Mouse (Mus musculus): Measurements from ENCODE around the gene Btk.

Gene Btk

GRCm38 (mm10) chrX:134580528-134581305, 2.7 kb downstream of the Btk start:
- DNase-seq = no peak

DNA sequence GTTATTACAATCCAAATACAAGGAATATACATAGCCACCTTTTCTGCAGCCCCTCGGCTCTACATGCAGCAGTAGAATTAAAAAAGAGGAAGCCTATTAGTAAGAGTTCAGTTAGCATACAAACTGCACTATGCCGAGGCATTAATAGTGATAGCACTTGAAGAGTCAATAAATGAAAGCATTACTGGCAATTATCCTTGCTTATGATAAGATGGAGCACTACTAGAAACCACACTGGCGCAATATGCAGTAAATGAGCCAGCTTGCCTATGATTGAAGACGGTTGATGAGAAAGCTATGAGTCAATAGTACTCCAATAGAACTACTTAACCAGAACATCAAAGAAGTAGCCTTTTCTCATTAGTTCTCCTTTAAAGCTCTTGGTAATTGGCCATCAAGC, 5.5 kb downstream of the Btk start:
- DNase-seq = no peak

- no peak for DNase-seq
Measured at GRCm38 (mm10) chrX:134566536-134567222, 16.7 kb downstream of the Btk start.

DNA sequence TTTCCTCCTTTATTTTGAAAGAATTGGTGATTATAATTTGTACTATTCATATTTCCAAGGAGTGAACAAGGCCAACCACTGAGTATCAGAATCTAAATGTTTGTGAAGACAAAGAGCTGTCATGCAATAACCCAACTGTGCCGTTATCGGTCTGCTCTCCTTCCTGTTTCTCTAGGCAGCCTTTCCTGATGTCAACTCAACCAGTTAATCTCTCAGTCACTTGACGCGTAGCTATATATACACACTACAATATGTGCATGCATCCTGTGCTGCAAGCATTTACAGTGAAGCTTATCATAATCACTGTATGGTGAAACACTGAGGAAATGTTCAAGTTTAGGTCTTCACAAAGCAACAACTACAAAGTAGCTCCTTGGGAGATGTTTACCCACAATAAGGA, 19.0 kb downstream of the Btk start:
- no peak for DNase-seq

DNA sequence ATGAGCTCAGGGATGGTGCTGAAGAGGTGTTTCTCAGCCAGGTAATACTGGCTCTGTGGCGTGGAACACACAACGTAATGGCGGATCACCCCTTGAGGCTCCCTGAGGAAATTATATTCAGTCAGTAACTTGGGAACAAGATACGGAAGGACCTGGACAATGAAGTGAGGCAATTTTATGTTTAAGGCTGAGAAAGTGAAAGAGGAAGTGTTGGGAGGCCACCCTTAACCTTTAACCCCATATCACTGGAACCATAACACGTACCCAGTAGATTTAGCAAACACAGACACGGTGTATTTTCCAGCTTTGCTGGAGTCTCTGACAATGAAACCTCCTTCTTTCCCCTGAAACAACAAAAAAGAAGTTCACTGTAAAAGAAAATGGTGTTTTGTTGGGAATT, 28.9 kb downstream of the Btk start:
- no peak for DNase-seq

- DNase-seq = no peak
Measured at GRCm38 (mm10) chrX:134553326-134553725, 30.0 kb downstream of the Btk start.

- no peak for DNase-seq
Measured at GRCm38 (mm10) chrX:134550903-134551302, 32.5 kb downstream of the Btk start.

DNA sequence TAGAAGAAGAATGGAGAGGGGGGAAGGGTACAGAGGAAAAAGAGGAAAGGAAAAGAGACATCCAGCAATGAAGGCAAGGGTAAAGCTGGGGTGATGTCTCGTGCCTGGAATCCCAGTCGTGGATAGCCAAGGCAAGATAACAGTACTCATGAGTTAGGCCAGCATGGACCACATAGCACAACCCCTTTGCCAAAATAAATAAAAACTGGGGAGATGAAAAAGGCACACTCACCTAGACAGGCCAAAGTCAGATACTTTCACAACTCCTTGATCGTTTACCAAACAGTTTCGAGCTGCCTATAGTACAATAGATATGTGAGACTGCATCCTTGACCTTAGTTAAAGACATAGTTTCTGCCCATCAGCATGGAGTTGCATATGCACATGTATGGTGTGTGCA, 36.0 kb downstream of the Btk start:
- no peak for DNase-seq

GRCm38 (mm10) chrX:134541955-134542308, 41.4 kb downstream of the Btk start:
- no peak for DNase-seq

DNA sequence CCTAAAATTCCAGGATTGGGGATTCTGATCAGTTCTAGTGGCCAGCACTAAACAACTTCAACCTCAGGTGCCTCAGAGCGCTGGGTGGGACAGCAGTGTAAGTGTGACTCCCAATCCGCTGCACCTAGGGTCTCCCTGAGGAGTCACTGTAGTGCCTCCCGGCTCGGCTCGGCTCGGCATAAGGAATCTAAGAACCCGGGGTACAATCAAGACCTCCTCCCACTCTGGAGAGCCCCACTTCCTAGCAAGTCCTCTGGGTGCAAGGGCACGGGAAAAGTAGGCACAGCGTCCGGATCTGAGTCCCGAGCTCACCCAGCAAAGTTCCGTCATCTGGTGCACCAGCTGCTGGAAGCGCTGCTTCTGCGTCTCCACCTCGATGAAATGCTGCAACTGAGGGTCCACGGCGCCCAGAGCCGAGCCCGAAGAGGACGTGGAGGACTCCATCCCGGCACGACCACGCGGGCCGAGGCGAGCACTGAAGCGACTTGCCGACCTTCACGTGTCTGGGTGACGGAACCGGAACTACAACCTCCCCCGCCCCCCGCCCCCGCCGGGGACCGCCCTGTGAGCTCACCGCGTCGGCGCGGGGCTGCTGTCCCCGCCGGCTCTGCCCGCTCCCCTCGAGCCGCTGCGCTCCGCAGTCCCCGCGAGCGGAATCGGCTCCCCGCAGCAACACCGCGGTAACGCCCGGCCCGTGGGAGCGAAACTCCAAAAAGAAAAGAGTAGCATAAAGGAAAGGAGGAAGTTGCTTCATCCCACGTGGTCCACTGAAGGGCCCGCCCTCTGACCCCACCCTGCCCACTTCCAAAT, 42.0 kb downstream of the Btk start, which contains the start of gene Timm8a1:
Gene Timm8a1 (minus strand): TSS at position 721 of the 810 bp plus-strand sequence.
- peak; percentile 80 for DNase-seq

- no peak for DNase-seq
Measured at GRCm38 (mm10) chrX:134540414-134541135, 42.8 kb downstream of the Btk start.

- DNase-seq = peak; percentile 32
Measured at GRCm38 (mm10) chrX:134539795-134540194, 43.6 kb downstream of the Btk start.

GRCm38 (mm10) chrX:134533346-134533745, 50.0 kb downstream of the Btk start:
- DNase-seq = no peak

DNA sequence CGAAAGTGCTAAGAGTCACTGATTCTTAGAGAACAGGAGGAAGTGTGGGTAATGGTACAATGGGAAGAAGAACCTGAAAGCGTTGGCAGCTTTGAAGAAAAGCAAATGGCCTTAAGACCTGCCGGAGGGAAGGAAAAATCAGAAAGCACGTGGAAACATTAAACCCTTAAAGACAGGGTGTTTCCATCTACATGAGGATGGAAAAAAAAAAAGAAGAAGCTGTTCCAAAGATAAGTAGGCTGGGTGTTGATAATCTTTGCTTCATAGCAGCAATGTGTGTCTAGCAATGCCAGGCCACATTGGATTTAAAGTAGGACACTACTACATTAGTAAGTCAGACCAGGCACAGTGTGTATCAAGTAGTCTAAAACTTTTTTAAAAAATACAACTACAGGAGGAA, 58.1 kb downstream of the Btk start:
- no peak for DNase-seq

DNA sequence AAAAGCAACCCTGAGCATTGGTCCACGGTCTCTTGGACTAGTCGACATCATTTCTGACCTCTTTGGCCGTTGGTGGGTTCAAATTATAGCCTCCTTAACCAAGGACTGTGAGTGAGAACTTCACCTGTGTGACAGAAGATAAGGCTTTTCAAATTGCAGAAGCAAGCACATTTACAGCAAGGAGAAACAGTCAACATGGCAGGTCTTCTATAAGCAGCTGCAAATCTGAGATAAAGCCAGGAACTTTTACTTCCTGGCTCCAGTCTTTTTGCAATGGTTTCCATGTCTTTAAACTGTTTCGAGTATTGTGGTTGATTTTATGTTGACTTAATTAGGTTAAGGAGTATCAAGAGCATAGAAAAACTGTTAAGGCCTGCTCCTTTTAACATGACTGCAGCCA, 59.6 kb downstream of the Btk start:
- no peak for DNase-seq

DNA sequence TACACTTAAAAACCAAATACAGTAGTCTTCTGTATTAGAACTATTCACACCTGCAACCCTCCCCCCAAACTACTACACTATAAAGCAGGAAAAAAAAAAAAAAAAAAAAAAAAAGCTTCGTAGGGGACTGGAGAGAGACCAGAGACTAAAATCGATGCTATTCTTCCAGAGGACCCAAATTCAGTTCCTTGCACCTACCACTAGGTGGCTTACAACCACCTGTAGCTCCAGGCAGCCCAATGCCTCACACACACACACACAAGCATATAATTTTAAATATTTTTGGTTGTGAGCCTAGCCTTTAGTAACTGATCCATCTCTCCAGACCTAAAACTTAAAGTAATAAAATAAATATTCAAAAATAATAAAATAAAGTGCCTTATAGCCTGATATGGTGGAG, 73.9 kb downstream of the Btk start:
- no peak for DNase-seq

- DNase-seq = no peak
Measured at GRCm38 (mm10) chrX:134507977-134508376, 75.4 kb downstream of the Btk start.

DNA sequence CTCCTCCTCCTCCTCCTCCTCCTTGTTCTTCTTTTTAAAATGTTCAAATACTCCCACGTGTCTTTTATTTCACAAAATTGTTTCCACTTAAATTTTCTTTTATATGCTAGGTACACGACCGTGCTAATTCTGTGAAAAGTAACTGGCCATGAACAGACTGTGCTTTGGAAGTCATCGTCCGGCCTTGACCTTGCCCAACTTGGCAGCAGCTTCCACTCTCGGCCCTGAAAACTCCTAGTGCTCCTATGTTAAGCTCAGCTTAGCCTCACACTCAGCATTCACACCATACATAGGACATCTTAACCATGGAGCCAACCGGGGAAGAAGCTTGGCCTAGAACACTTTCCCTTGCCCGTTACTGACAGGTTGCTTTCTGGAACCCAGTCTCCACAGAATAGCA, 82.7 kb downstream of the Btk start:
- DNase-seq = no peak
